Comparison of ENCODE assay signal across 7 mouse cellular contexts in genomic region chr14:61056445-61056844, GRCm38 (mm10). TPM values are rescaled to one million over a fixed set of nuclear protein-coding genes. Genes with fewer than 3 reads are reported as not detected.
DNase-seq lines count a peak whose midpoint lies in the region; ATAC-seq and TF ChIP-seq lines count a peak whose summit lies in the region.

No protein-coding gene starts in this region.

- no peak overlapping the region for H3K27ac ChIP-seq in midbrain, embryonic 12.5 days (replicated peaks)

- TF ChIP-seq CTCF in E14TG2a.4 (conservative IDR thresholded peaks at IDR 0.05; ENCODE audit: low read length), result no peak

- WGBS in midbrain, embryonic 12.5 days, result under 1% methylated on average over 16 of the region's 16 CpGs

- H3K4me1 ChIP-seq in E14TG2a.4 (replicated peaks; ENCODE audit: low read depth, low read length), result peaks cover 63% of the 10 kb centered on the region
- H3K4me1 ChIP-seq in midbrain, embryonic 12.5 days, result peaks cover 20% of the 10 kb centered on the region

- no peak for ATAC-seq in midbrain, embryonic 12.5 days (ENCODE audit: low FRiP score, low read depth)
- no peak for ATAC-seq in granulocyte monocyte progenitor cell, adult 5-6 weeks (replicated peaks; ENCODE audit: poor library complexity, severe bottlenecking)

- no peaks in the 10 kb centered on the region for H3K36me3 ChIP-seq in E14TG2a.4 (ENCODE audit: insufficient read depth, low read length)
- no peaks in the 10 kb centered on the region for H3K36me3 ChIP-seq in midbrain, embryonic 12.5 days

- H3K9me3 ChIP-seq in E14TG2a.4 (ENCODE audit: low read length), result peaks cover 6% of the 10 kb centered on the region; the same call in 1 of the 2 replicates
- no peaks in the 10 kb centered on the region for H3K9me3 ChIP-seq in midbrain, embryonic 12.5 days

- H3K4me2 ChIP-seq in midbrain, embryonic 12.5 days (replicated peaks), result peak overlapping the region; percentile 55

- 0 out of 2 replicates have a peak overlapping the region, but pooled peaks have one; percentile 29 for H3K9ac ChIP-seq in midbrain, embryonic 12.5 days (replicated peaks)

- H3K27me3 ChIP-seq in E14TG2a.4 (ENCODE audit: insufficient read depth, low read length), result peaks cover 28% of the 10 kb centered on the region
- peaks cover 16% of the 10 kb centered on the region for H3K27me3 ChIP-seq in midbrain, embryonic 12.5 days

- DNase-seq in CD4-positive, CD25-positive, alpha-beta regulatory T cell, adult 2 months (ENCODE audit: low read depth, low spot score), result peak; percentile 82
- DNase-seq in forelimb bud, embryonic 11.5 days (ENCODE audit: low read depth, low spot score), result peak; percentile 56
- DNase-seq in layer of hippocampus, adult 9-10 months (ENCODE audit: low spot score), result no peak
- no peak for DNase-seq in right cerebral cortex, postnatal 4 days

- H3K4me3 ChIP-seq in E14TG2a.4 (replicated peaks; ENCODE audit: low read length), result peak overlapping the region; percentile 64
- peak overlapping the region; percentile 32 for H3K4me3 ChIP-seq in midbrain, embryonic 12.5 days

RNA-seq across cellular contexts. Expression of gene Tnfrsf19, which starts 10.2 kb away (rescaled TPM):
- 70.2 and 80.5 TPM in 2 replicates for polyA plus RNA-seq in midbrain, embryonic 12.5 days (2016; fragmentation: Nextera tagmentation; extraction: Ambion mirVana)
- total RNA-seq in granulocyte monocyte progenitor cell, adult 5-6 weeks (2014; fragmentation: Nextera tagmentation), result not detected in 2 replicates
- total RNA-seq in granulocyte monocyte progenitor cell, adult 5-6 weeks (2017), result not detected in 2 replicates

Comparison
In these comparisons a context has a peak if more than half of its experiments do, and no peak if none do; other contexts are left out.
1. DNase-seq: peak in CD4-positive, CD25-positive, alpha-beta regulatory T cell, adult 2 months (single experiment) and forelimb bud, embryonic 11.5 days (single experiment); none in layer of hippocampus, adult 9-10 months (single experiment) and right cerebral cortex, postnatal 4 days (single experiment).